Mouse (Mus musculus) heart, adult 2 months (tissue): ENCODE measurements around the gene Atp1a2. TPM values are rescaled to one million over a fixed set of nuclear protein-coding genes. Genes with fewer than 3 reads are reported as not detected.

Source experiments
- DNase-seq, 2 experiments: peaks; one replicate each; pipeline ENCODE4 v3.0.0; 2021
- H3K27ac ChIP-seq: fragments of 200-600 bp; 2 replicates; pipeline ENCODE4 v1.8.1; 2022
- H3K27me3 ChIP-seq: fragments of 200-500 bp; 2 replicates; pipeline ENCODE4 v1.6.1; 2012; ENCODE audit warnings: mild to moderate bottlenecking, low read length, inconsistent platforms, mixed read lengths; ENCODE audit not compliant: control insufficient read depth, insufficient read depth
- H3K36me3 ChIP-seq: fragments of 200-500 bp; 2 replicates; pipeline ENCODE4 v1.6.1; 2012; ENCODE audit warnings: low read length, inconsistent platforms; ENCODE audit not compliant: control insufficient read depth, insufficient read depth
- H3K4me1 ChIP-seq: fragments of 200-500 bp; 2 replicates; pipeline ENCODE4 v1.6.1; 2011; ENCODE audit warnings: low read length; ENCODE audit not compliant: control insufficient read depth, insufficient read depth
- H3K4me3 ChIP-seq: fragments of 200-600 bp; 2 replicates; pipeline ENCODE4 v1.8.1; 2022
- H3K79me2 ChIP-seq: fragments of 200-500 bp; replicated peaks from 2 replicates; pipeline ENCODE4 v1.6.1; 2012; ENCODE audit warnings: mild to moderate bottlenecking, inconsistent platforms, low read length, moderate library complexity, mixed read lengths; ENCODE audit not compliant: control insufficient read depth, insufficient read depth
- H3K9ac ChIP-seq: fragments of 200-500 bp; 2 replicates; pipeline ENCODE4 v1.6.1; 2012; ENCODE audit warnings: low read depth, mild to moderate bottlenecking, control low read depth, inconsistent platforms, low read length, mixed read lengths
- CTCF ChIP-seq: fragments of 200-600 bp; IDR thresholded peaks from 2 replicates; pipeline ENCODE4 v1.8.1; 2022; ENCODE audit warnings: antibody characterized with exemption, mild to moderate bottlenecking, moderate library complexity
- EP300 ChIP-seq: fragments of 200-500 bp; IDR thresholded peaks from 2 replicates; pipeline ENCODE4 v1.6.1; 2011; ENCODE audit warnings: low read depth, low read length, control low read depth; ENCODE audit not compliant: insufficient read depth
- POLR2A ChIP-seq: fragments of 200-500 bp; IDR thresholded peaks from 2 replicates; pipeline ENCODE4 v1.6.1; 2011; ENCODE audit warnings: mild to moderate bottlenecking, low read depth, low read length, control low read depth; ENCODE audit not compliant: insufficient read depth
- WGBS: fragments of 180-500 bp; shearing (Covaris S2); methylation state at CpG from one replicate; pipeline ENCODE4 v1.1.7; 2018; 5-methylcytosine and 5-hydroxymethylcytosine counted together
- intact Hi-C: fragments of 180-260 bp; cut with DNase I; formaldehyde crosslinking; loops from one replicate; pipeline ENCODE4 v1.15.1; 2025
- polyA plus RNA-seq: library from polyadenylated mRNA; depleted of rRNA; stranded (reverse); fragments of >200 nt; gene quantifications from 2 replicates; pipeline ENCODE4 v1.2.3, GENCODE M21; 2012
- total RNA-seq, 2 experiments: library from RNA; stranded (reverse); gene quantifications; 2 replicates each; pipeline ENCODE4 v1.2.3; 2021

Atp1a2 gene
- total and polyA plus RNA-seq, 3 experiments = 319 to 588 (median 462) TPM

DNA sequence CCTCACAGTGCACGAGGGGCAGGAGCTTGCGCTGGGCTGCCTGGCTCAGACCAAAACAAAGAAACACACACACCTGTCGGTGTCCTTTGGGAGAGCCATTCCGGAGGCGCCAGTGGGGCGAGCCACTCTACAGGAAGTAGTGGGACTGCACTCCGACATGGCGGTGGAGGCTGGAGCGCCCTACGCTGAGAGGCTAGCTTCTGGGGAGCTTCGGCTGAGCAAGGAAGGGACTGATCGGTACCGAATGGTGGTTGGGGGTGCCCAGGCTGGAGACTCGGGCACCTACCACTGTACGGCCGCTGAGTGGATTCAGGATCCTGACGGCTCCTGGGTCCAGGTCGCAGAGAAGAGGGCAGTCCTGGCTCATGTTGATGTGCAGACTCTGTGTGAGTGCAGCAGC, 19.6 kb upstream of the Atp1a2 start:
- no peak for DNase-seq
- H3K36me3 ChIP-seq = no peaks in the 10 kb centered on the region
- TF ChIP-seq CTCF (no peak), POLR2A (no peak), EP300 (no peak)
- intact Hi-C loops = no loop called here
- peaks cover 2% of the 10 kb centered on the region for H3K4me1 ChIP-seq
- 78% methylated on average over 18 of the region's 18 CpGs for whole genome bisulfite sequencing
- H3K27ac ChIP-seq = no peak overlapping the region
- H3K27me3 ChIP-seq = no peaks in the 10 kb centered on the region
- H3K79me2 ChIP-seq = no peaks in the 10 kb centered on the region
- no peak overlapping the region for H3K9ac ChIP-seq
- no peak overlapping the region for H3K4me3 ChIP-seq

DNA sequence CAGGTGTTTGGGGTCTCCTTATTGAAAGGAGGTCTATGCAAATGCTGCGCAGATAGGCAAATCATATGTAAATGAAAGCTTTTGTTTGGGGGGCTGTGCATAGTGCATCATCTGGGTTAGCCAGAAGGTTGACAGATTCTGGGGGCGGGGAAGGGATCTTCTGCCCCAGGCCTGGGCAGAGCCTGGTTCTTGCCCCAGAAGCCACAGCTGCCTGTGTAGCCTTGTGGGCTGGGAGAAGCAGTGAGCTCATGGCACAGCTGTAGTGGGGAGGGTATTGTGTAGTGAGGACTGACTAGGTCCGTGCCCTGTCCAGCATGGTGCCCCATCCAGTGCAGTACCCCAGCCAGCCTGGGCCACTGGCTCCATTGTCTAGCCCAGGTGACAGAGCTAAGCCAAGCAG, 17.0 kb upstream of the Atp1a2 start:
- Histone ChIP-seq H3K4me3 (no peak overlapping the region), H3K27me3 (no peaks in the 10 kb centered on the region), H3K4me1 (peaks cover 3% of the 10 kb centered on the region), H3K79me2 (no peaks in the 10 kb centered on the region), H3K36me3 (no peaks in the 10 kb centered on the region), H3K9ac (no peak overlapping the region), H3K27ac (no peak overlapping the region)
- intact Hi-C loops = no loop called here
- WGBS = 95% methylated on average over 3 of the region's 3 CpGs
- TF ChIP-seq POLR2A = no peak
- no peak for TF ChIP-seq EP300
- TF ChIP-seq CTCF = no peak
- DNase-seq = no peak

DNA sequence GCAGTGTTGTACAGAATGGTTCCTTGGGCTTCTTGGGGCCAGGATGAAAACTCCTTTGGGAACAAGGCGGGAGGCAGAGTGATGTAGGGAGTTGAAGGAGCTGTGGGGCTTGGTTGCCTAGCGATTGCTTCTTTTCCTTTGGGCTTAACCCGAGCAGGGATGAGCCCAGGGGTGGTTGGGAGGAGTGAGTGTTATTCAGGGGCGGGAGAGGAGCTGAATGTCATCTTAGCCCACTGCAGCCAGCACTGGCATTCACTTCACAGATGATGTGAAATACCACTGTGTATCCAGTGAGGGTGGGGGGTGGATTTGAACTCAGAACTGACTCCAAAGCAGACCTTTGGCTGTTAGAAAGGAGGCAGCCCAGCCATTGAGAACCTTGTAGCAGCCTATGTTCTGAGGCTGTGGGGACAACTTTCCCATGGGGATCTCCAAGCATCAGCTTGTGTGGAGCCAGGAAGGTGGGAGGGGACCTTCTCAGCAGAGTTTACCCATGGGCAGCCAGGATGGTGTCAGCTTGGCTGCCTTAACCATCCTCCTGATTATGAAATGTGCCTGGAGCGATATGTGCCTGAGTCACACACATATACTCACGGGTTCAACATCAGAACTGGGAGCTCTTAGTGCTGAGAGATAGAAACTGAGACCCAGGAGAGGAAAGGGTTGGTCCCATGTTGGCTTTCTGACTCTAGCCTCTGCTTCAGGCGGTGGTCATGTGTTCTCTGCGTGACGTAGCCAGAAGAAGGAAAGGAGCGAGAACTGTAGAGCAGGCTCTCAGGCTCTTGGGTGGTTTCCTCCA, 15.9 kb upstream of the Atp1a2 start:
- H3K27ac ChIP-seq = no peak overlapping the region; the same call in 1 of the 2 replicates
- intact Hi-C loops = no loop called here
- no peak for DNase-seq

GRCm38 (mm10) chr1:172312768-172313561, 15.1 kb upstream of the Atp1a2 start:
- DNase-seq = no peak
- Histone ChIP-seq H3K79me2 (no peaks in the 10 kb centered on the region), H3K4me3 (peak overlapping the region; percentile 82), H3K9ac (peak overlapping the region; percentile 85), H3K27ac (peak overlapping the region; percentile 99), H3K36me3 (no peaks in the 10 kb centered on the region), H3K4me1 (peaks cover 6% of the 10 kb centered on the region), H3K27me3 (no peaks in the 10 kb centered on the region)
- 16% methylated on average over 16 of the region's 16 CpGs for WGBS
- intact Hi-C loops = no loop called here
- TF ChIP-seq POLR2A = no peak
- TF ChIP-seq EP300 = no peak
- no peak for TF ChIP-seq CTCF

More for the DNA sequence above, 15.9 kb upstream of the Atp1a2 start:
- Histone ChIP-seq H3K4me3 (no peak overlapping the region), H3K27me3 (no peaks in the 10 kb centered on the region), H3K79me2 (no peaks in the 10 kb centered on the region), H3K4me1 (peaks cover 6% of the 10 kb centered on the region), H3K9ac (no peak overlapping the region), H3K36me3 (no peaks in the 10 kb centered on the region)
- WGBS = 73% methylated on average over 10 of the region's 10 CpGs
- TF ChIP-seq EP300 (no peak), CTCF (no peak), POLR2A (no peak)

DNA sequence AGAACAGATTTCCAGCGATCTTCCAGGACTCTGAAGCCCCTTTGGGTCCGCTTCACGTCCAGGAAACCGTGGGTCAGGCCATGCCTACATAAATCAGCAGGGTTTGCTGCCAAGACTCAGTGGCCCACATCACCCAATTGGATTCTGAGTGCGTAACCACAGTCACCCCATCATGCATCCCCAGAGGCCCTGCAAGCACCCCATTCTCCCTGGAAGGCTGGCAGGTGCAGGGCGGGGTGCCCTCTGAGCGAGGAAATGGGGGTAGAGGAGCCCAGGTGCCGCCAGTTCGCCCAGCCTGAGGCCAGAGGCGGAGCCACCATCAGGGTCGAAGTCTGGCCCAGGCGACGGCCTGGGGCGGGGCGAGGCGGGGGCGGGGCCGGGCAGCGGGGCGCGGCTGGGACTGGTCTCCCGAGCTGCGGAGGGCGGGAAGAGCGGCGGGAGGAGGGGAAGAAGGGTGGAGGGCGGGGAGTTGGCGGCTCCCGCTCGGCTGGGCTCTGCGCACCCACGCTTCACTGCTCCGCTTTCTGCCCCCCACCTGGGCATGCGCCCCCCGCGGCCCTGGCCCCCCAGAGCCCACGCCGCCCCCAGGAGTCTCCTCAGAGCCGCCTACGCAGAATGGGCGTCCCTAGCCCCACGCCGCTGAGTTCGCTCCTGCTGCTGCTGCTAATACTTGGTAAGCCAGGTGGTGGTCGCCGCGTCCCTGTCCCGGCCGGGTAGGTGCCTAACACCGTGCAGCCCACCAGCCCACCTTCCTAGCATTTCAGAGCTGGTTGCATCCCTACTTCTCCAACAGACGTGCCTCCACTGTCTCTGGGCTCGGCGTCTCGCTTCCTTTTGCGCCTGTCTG, 14.3 kb upstream of the Atp1a2 start:
- peak; percentile 92 to 93 for DNase-seq
- Histone ChIP-seq H3K27ac (peak overlapping the region; percentile 99), H3K27me3 (no peaks in the 10 kb centered on the region), H3K4me1 (peaks cover 6% of the 10 kb centered on the region), H3K36me3 (no peaks in the 10 kb centered on the region), H3K4me3 (peak overlapping the region; percentile 82), H3K79me2 (no peaks in the 10 kb centered on the region), H3K9ac (peak overlapping the region; percentile 85)
- under 1% methylated on average over 47 of the region's 55 CpGs for WGBS
- intact Hi-C loops = loop anchor here (2.0 kb wide), 2 partner anchors 95 to 185 kb away; partner anchors contain the start of gene Pex19
- TF ChIP-seq POLR2A (peak; percentile 77), EP300 (no peak)
